Mouse (Mus musculus): ENCODE data around the gene Pan3. TPM values are rescaled to one million over a fixed set of nuclear protein-coding genes. Genes with fewer than 3 reads are reported as not detected.
A peak's percentile ranks its signal among the peaks of the same experiment; 100 is the strongest.

The Pan3 gene
- polyA plus RNA-seq, 1 experiment from 2014 or later: 53.7 TPM

DNA sequence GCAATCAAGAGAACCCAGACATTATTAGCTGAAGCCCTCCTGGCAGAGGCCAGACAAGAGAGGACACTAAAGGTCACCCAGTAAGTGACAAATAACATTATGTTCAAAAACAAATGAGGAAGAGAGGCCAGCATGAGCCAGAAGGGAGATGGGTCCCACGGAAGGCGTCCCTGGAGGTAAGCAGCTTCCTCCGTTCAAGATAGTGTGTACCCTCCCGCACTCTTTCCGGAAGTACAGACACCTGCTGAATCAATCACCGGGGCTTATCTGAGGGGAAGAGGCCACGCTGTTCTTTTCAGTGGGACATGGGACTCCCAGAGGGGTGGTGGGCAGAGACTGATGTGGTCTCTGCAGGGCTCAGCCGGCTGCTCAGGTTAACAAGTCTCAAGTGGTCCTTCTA lies 149.7 kb downstream of the Pan3 start:
- no peaks in the 10 kb centered on the region for H3K27me3 ChIP-seq (ENCODE audit: control insufficient read depth, insufficient read depth, low read length)
- H3K9me3 ChIP-seq (ENCODE audit: control insufficient read depth, low read length): no peaks in the 10 kb centered on the region
- H3K4me2 ChIP-seq (ENCODE audit: low read depth, severe bottlenecking): no peak overlapping the region
- DNase-seq (ENCODE audit: low spot score) (no peak), ATAC-seq (ENCODE audit: insufficient number of reproducible peaks, low FRiP score, low TSS enrichment, low read depth) (no peak)
- H3K4me1 ChIP-seq (ENCODE audit: control insufficient read depth, insufficient read depth, low read length): no peaks in the 10 kb centered on the region
- 87% methylated on average over 8 of the region's 8 CpGs for WGBS
- no peak overlapping the region for H3K4me3 ChIP-seq (ENCODE audit: low read depth, low read length)
- no peaks in the 10 kb centered on the region for H3K36me3 ChIP-seq (ENCODE audit: control insufficient read depth, insufficient read depth, low read length)
- no peak overlapping the region; the same call in 1 of the 2 replicates for H3K9ac ChIP-seq (ENCODE audit: low read length)
- no peak overlapping the region for H3K27ac ChIP-seq (replicated peaks; ENCODE audit: low read depth, low read length)

GRCm38 (mm10) chr5:147580181-147580580 lies 150.2 kb downstream of the Pan3 start:
- Histone ChIP-seq H3K36me3 (ENCODE audit: control insufficient read depth, insufficient read depth, low read length) (no peaks in the 10 kb centered on the region), H3K4me1 (ENCODE audit: control insufficient read depth, insufficient read depth, low read length) (no peaks in the 10 kb centered on the region), H3K9me3 (ENCODE audit: control insufficient read depth, low read length) (no peaks in the 10 kb centered on the region), H3K9ac (ENCODE audit: low read length) (no peak overlapping the region; the same call in 1 of the 2 replicates), H3K27me3 (ENCODE audit: control insufficient read depth, insufficient read depth, low read length) (no peaks in the 10 kb centered on the region), H3K4me2 (ENCODE audit: low read depth, severe bottlenecking) (no peak overlapping the region), H3K4me3 (ENCODE audit: low read depth, low read length) (no peak overlapping the region), H3K27ac (replicated peaks; ENCODE audit: low read depth, low read length) (no peak overlapping the region)
- no peak for DNase-seq (ENCODE audit: low spot score)
- ATAC-seq (ENCODE audit: insufficient number of reproducible peaks, low FRiP score, low TSS enrichment, low read depth): no peak
- 87% methylated on average over 13 of the region's 13 CpGs for WGBS

DNA sequence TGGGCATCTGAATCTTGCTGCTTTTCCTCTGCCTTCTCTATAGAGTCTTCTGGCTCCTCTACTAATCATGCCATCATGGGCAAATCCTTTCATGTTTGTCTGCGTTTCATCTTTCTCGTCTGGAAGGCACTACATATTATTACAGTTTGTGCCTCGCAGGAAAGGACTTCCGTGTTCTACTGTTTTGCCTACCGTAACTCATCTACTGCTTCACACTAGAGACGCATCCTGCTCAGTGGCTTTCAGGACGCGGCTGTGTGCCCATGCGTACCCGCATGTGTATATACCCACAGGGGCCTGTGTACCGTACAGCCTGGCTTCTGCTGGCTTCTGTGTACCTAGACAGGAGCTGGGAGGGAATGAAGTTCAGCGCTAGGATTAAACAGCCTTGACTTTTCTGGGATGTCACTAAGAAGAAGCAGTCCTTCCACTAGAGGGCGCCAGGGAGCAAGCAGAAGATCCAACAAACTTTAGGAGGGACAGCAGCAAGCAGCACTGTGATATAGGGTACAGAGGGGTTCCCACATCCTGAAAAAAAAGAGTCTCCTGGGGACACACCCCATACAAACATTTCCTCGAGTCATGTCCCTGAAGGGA lies 153.8 kb downstream of the Pan3 start:
- ATAC-seq (ENCODE audit: insufficient number of reproducible peaks, low FRiP score, low TSS enrichment, low read depth): no peak

GRCm38 (mm10) chr5:147584648-147585047 lies 154.7 kb downstream of the Pan3 start:
- Histone ChIP-seq H3K9ac (ENCODE audit: low read length) (no peak overlapping the region), H3K27me3 (ENCODE audit: control insufficient read depth, insufficient read depth, low read length) (no peaks in the 10 kb centered on the region), H3K36me3 (ENCODE audit: control insufficient read depth, insufficient read depth, low read length) (no peaks in the 10 kb centered on the region), H3K4me3 (ENCODE audit: low read depth, low read length) (no peak overlapping the region), H3K4me1 (ENCODE audit: control insufficient read depth, insufficient read depth, low read length) (no peaks in the 10 kb centered on the region), H3K4me2 (ENCODE audit: low read depth, severe bottlenecking) (no peak overlapping the region), H3K27ac (replicated peaks; ENCODE audit: low read depth, low read length) (no peak overlapping the region), H3K9me3 (ENCODE audit: control insufficient read depth, low read length) (no peaks in the 10 kb centered on the region)
- 78% methylated on average over 9 of the region's 9 CpGs for WGBS
- DNase-seq (ENCODE audit: low spot score) (no peak), ATAC-seq (ENCODE audit: insufficient number of reproducible peaks, low FRiP score, low TSS enrichment, low read depth) (no peak)

More for the DNA sequence above, 153.8 kb downstream of the Pan3 start:
- Histone ChIP-seq H3K9ac (ENCODE audit: low read length) (no peak overlapping the region), H3K9me3 (ENCODE audit: control insufficient read depth, low read length) (no peaks in the 10 kb centered on the region), H3K4me2 (ENCODE audit: low read depth, severe bottlenecking) (no peak overlapping the region), H3K27me3 (ENCODE audit: control insufficient read depth, insufficient read depth, low read length) (no peaks in the 10 kb centered on the region), H3K4me3 (ENCODE audit: low read depth, low read length) (no peak overlapping the region), H3K36me3 (ENCODE audit: control insufficient read depth, insufficient read depth, low read length) (no peaks in the 10 kb centered on the region), H3K4me1 (ENCODE audit: control insufficient read depth, insufficient read depth, low read length) (no peaks in the 10 kb centered on the region), H3K27ac (replicated peaks; ENCODE audit: low read depth, low read length) (no peak overlapping the region)
- peak; percentile 89 for DNase-seq (ENCODE audit: low spot score)
- 40% methylated on average over 14 of the region's 14 CpGs for WGBS

DNA sequence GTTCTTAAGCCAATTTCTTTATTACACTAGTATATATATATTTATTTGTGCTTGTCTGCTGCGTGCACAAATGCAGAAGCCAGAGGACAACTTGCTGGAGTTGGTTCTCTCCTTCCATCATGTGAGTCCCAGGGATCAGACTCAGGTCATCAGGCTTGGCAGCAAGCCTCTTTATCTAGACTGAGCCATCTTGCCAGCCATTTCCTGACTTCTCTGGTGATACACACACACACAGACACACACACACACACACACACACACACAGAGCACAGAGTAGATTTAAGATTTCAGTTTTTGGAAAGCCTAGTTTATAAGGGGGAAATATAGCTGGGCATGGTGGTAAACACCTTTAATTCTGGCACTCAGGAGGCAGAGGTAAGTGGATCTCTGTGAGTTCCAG lies 155.1 kb downstream of the Pan3 start:
- H3K4me2 ChIP-seq (ENCODE audit: low read depth, severe bottlenecking): no peak overlapping the region
- no peaks in the 10 kb centered on the region for H3K9me3 ChIP-seq (ENCODE audit: control insufficient read depth, low read length)
- WGBS: 100% methylated on average over 1 of the region's 1 CpGs
- H3K27ac ChIP-seq (replicated peaks; ENCODE audit: low read depth, low read length): no peak overlapping the region
- no peak for DNase-seq (ENCODE audit: low spot score)
- H3K36me3 ChIP-seq (ENCODE audit: control insufficient read depth, insufficient read depth, low read length): no peaks in the 10 kb centered on the region
- H3K4me1 ChIP-seq (ENCODE audit: control insufficient read depth, insufficient read depth, low read length): no peaks in the 10 kb centered on the region
- H3K27me3 ChIP-seq (ENCODE audit: control insufficient read depth, insufficient read depth, low read length): no peaks in the 10 kb centered on the region
- no peak overlapping the region for H3K9ac ChIP-seq (ENCODE audit: low read length)
- no peak overlapping the region for H3K4me3 ChIP-seq (ENCODE audit: low read depth, low read length)
- ATAC-seq (ENCODE audit: insufficient number of reproducible peaks, low FRiP score, low TSS enrichment, low read depth): no peak

GRCm38 (mm10) chr5:147589814-147590213 lies 159.9 kb downstream of the Pan3 start:
- H3K27ac ChIP-seq (replicated peaks; ENCODE audit: low read depth, low read length): no peak overlapping the region
- DNase-seq (ENCODE audit: low spot score) (no peak), ATAC-seq (ENCODE audit: insufficient number of reproducible peaks, low FRiP score, low TSS enrichment, low read depth) (no peak)
- no peaks in the 10 kb centered on the region for H3K9me3 ChIP-seq (ENCODE audit: control insufficient read depth, low read length)
- no peaks in the 10 kb centered on the region for H3K36me3 ChIP-seq (ENCODE audit: control insufficient read depth, insufficient read depth, low read length)
- no peak overlapping the region for H3K9ac ChIP-seq (ENCODE audit: low read length)
- no peak overlapping the region for H3K4me3 ChIP-seq (ENCODE audit: low read depth, low read length)
- H3K4me2 ChIP-seq (ENCODE audit: low read depth, severe bottlenecking): no peak overlapping the region
- 71% methylated on average over 12 of the region's 12 CpGs for WGBS
- no peaks in the 10 kb centered on the region for H3K4me1 ChIP-seq (ENCODE audit: control insufficient read depth, insufficient read depth, low read length)
- H3K27me3 ChIP-seq (ENCODE audit: control insufficient read depth, insufficient read depth, low read length): no peaks in the 10 kb centered on the region

DNA sequence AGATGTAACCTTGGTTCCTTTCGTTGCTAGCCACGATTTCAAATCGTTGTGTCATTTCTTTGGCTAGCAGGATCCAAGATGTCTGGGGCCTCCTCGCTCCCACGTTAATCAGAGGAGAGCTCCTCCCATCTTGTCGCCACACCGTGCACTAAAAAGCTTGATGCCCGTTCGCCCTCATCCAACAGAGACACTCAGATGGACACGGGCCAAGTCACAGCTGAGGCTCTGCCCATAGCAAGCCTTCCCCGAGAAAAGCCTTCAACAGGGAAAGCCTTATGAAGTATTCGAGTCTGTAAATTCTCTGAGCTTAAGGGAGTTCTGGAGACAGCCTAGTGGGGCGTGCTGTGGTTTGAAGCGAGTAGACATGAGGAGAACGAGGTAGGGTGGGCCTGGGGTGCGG lies 167.9 kb downstream of the Pan3 start:
- DNase-seq (ENCODE audit: low spot score) (no peak), ATAC-seq (ENCODE audit: insufficient number of reproducible peaks, low FRiP score, low TSS enrichment, low read depth) (no peak)
- Histone ChIP-seq H3K27me3 (ENCODE audit: control insufficient read depth, insufficient read depth, low read length) (no peaks in the 10 kb centered on the region), H3K4me3 (ENCODE audit: low read depth, low read length) (no peak overlapping the region), H3K36me3 (ENCODE audit: control insufficient read depth, insufficient read depth, low read length) (no peaks in the 10 kb centered on the region), H3K9ac (ENCODE audit: low read length) (no peak overlapping the region), H3K27ac (replicated peaks; ENCODE audit: low read depth, low read length) (no peak overlapping the region), H3K4me1 (ENCODE audit: control insufficient read depth, insufficient read depth, low read length) (no peaks in the 10 kb centered on the region), H3K9me3 (ENCODE audit: control insufficient read depth, low read length) (no peaks in the 10 kb centered on the region), H3K4me2 (ENCODE audit: low read depth, severe bottlenecking) (no peak overlapping the region)
- 83% methylated on average over 16 of the region's 16 CpGs for WGBS

Other genes starting within 250 kb of the Pan3 start
- gene Gsx1, start 241.5 kb upstream of the Pan3 start, polyA plus RNA-seq (2014; fragmentation: Nextera tagmentation; extraction: Ambion mirVana): not detected in 2 replicates
- gene Pdx1, start 160.2 kb upstream of the Pan3 start, polyA plus RNA-seq (2014; fragmentation: Nextera tagmentation; extraction: Ambion mirVana): not detected in 2 replicates
- not detected in 2 replicates for gene Cdx2, start 122.9 kb upstream of the Pan3 start, polyA plus RNA-seq (2014; fragmentation: Nextera tagmentation; extraction: Ambion mirVana)
- gene Urad, start 107.7 kb upstream of the Pan3 start, polyA plus RNA-seq (2014; fragmentation: Nextera tagmentation; extraction: Ambion mirVana): not detected in 2 replicates
- gene Flt3, start 29.7 kb upstream of the Pan3 start, polyA plus RNA-seq (2014; fragmentation: Nextera tagmentation; extraction: Ambion mirVana): 0.08 and 0.27 TPM in 2 replicates

Measured in limb, embryonic 11.5 days (tissue).